Mouse (Mus musculus) left cerebral cortex, adult 8-10 months (tissue): Measurements from ENCODE around the gene Camk2b. TPM values are rescaled to one million over a fixed set of nuclear protein-coding genes. Genes with fewer than 3 reads are reported as not detected.
A peak's percentile ranks its signal among the peaks of the same experiment; 100 is the strongest.
"Not testable (repeated sequence)": the region's sequence is repeated elsewhere in the genome, so short reads cannot be mapped to it uniquely, and the experiment has no call there.

Source experiments
- DNase-seq, 2 experiments: peaks; one replicate each; pipeline ENCODE4 v3.0.0; 2022; ENCODE audit warnings: low spot score in 2 of 2
- total RNA-seq, 4 experiments: library from RNA; stranded (reverse); gene quantifications; 2 replicates each; pipeline ENCODE4 v1.2.4; 2022

Camk2b gene
- total RNA-seq, 4 experiments from 2014 or later: 652 to 710 (median 699) TPM

- DNase-seq: no peak
These were observed 51.1 kb downstream of the Camk2b start for GRCm38 (mm10) chr11:6015011-6015431.

DNA sequence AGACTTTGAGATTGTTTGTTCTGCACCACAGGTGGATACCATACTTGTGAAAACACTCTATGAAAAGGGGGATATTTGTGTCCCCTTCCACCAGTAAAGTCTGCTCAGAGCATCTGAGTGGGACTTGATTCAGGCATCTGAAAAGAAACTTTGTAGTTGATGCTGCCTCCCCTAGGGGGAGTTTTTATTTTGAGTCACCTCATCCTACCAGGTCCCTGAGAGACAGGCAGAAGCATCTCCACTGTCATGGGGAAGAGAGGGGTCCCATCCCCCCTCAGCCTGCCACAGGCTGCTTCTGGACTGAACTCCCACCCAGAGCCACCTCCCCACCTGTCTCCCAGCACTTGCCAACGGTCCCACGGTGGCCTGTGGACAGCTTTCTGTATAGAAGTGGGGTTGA is 52.8 kb downstream of the Camk2b start:
- DNase-seq: no peak

GRCm38 (mm10) chr11:6011879-6012278 is 54.3 kb downstream of the Camk2b start:
- DNase-seq: no peak

DNA sequence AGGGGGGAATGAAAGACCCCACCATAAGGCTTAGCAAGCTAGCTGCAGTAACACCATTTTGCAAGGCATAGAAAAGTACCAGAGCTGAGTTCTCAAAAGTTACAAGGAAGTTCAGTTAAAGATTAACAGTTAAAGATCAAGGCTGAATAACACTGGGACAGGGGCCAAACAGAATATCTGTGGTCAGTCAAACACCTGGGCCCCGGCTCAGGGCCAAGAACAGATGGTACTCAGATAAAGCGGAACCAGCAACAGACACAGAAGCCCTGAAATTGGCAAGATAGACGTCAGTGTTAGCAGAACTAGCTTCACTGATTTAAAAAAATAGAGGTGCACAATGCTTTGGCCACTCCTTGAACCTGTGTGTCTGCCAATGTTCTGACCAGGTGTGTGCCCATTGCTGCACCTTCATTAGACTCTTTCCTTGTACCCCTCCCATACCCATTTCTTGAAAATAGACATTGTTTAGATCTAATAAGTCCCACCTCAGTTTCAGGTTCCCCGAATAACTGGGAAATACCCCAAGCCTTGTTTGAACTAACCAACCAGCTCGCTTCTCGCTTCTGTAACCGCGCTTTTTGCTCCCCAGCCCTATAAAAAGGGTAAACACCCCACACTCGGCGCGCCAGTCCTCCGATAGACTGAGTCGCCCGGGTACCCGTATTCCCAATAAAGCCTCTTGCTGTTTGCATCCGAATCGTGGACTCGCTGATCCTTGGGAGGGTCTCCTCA is 55.2 kb downstream of the Camk2b start:
- not testable (repeated sequence) for DNase-seq

- not testable (repeated sequence) for DNase-seq
These were observed 58.4 kb downstream of the Camk2b start for GRCm38 (mm10) chr11:6007779-6008128.

- not testable (repeated sequence) for DNase-seq
These were observed 59.0 kb downstream of the Camk2b start for GRCm38 (mm10) chr11:6007010-6007778.

DNA sequence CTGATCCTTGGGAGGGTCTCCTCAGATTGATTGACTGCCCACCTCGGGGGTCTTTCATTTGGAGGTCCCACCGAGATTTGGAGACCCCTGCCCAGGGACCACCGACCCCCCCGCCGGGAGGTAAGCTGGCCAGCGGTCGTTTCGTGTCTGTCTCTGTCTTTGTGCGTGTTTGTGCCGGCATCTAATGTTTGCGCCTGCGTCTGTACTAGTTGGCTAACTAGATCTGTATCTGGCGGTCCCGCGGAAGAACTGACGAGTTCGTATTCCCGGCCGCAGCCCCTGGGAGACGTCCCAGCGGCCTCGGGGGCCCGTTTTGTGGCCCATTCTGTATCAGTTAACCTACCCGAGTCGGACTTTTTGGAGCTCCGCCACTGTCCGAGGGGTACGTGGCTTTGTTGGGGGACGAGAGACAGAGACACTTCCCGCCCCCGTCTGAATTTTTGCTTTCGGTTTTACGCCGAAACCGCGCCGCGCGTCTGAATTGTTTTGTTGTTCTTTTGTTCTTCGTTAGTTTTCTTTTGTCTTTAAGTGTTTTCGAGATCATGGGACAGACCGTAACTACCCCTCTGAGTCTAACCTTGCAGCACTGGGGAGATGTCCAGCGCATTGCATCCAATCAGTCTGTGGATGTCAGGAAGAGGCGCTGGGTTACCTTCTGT is 59.7 kb downstream of the Camk2b start:
- DNase-seq: not testable (repeated sequence)

GRCm38 (mm10) chr11:6005374-6006043 is 60.7 kb downstream of the Camk2b start:
- DNase-seq: not testable (repeated sequence)

GRCm38 (mm10) chr11:6003046-6003639 is 63.0 kb downstream of the Camk2b start:
- DNase-seq: no peak

DNA sequence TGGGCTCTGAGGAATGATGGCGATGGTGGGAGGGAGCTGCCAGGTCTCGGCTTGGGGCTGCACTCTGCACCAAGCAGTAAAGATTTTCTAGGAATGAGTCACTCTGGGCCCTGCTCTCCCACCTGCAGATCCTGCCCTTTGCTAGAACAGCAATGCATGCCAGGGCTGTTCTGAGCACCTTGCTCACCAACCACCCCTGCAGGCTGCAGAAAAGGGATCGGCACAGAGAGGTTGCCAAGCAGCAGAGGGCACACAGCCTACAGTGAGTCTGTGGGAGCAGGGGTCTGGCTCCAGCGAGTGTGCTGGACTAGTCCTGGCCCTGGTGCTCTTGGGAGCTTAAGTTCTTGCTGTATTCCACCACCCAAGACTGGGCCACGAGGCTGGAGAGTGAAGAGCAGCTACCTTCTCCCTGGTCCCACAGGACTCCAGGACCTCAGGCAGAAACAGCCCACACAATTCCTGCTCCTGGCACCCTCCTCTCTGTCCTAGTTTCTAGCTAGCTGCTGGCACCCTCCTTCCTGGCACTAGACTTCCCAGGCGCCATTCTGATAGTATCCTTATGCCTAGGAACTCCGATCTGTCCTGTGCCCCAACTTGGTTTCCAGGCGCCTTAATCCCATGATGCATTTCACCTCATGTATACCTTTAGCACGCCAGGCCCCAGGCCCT is 64.0 kb downstream of the Camk2b start:
- DNase-seq: peak in 1 of 2 experiments; percentile 77

GRCm38 (mm10) chr11:6000961-6001682 is 65.0 kb downstream of the Camk2b start:
- no peak for DNase-seq

- DNase-seq: peak; percentile 72 to 94
These were observed 66.1 kb downstream of the Camk2b start for GRCm38 (mm10) chr11:5999832-6000771.

- no peak for DNase-seq
These were observed 67.7 kb downstream of the Camk2b start for GRCm38 (mm10) chr11:5998472-5998871.

DNA sequence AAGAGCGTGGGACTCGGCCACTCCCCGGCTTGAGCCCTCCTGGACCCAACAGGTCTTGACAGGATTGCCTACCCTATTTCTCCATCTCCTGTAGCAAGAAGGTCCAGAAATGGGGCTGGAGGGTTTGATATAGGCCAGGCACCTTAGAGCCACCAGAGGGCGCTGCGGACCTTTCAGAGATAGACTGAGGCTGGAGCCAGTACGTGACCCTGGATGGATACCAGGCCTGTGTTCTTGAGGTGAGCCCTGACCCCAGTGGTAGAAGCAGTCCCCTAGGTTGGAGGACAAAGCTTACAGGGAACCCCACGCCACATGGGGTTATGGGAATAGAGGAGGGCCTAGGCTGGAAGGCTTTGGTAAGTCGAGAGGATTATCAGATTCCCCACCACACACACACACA is 70.2 kb downstream of the Camk2b start:
- DNase-seq: peak in 1 of 2 experiments; percentile 84

GRCm38 (mm10) chr11:5994880-5995279 is 71.3 kb downstream of the Camk2b start:
- DNase-seq: no peak

- DNase-seq: no peak
These were observed 72.0 kb downstream of the Camk2b start for GRCm38 (mm10) chr11:5994212-5994611.

- no peak for DNase-seq
These were observed 75.3 kb downstream of the Camk2b start for GRCm38 (mm10) chr11:5990910-5991309.

DNA sequence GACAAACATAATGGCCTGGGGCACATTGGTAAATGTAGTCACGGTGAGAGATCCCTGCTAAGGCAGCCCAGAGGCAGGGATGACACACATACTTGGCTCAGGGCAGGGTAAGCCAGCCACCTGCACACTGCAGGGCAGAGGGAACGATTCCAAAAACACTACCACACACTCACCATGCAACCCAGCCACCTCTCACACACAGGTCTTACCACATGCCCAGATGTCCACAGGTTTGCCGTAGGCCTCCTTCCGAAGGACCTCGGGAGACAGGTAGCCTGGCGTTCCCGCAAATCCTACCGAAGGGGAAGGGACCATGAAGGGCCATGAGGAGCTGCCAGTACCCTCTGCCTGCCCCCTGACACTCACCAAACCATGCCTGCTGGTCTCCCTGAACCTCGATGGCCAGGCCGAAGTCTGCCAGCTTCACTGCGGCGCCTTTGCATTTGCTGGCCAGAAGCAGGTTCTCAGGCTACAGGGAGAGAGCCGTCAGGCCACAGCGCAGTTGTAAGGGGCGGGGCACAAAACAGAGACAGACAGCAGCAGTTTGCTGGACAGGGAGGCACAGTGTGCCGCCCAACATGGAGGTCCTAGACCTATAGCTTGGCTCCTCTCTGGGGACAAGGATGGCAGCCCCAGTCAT is 76.1 kb downstream of the Camk2b start:
- DNase-seq: no peak
